Mouse (Mus musculus) left cerebral cortex, adult 18-20 months (tissue): ENCODE measurements around the gene Ak4. TPM values are rescaled to one million over a fixed set of nuclear protein-coding genes. Genes with fewer than 3 reads are reported as not detected.
A peak's percentile ranks its signal among the peaks of the same experiment; 100 is the strongest.
"Not testable (repeated sequence)": the region's sequence is repeated elsewhere in the genome, so short reads cannot be mapped to it uniquely, and the experiment has no call there.

Experiments used
- DNase-seq, 2 experiments: peaks; one replicate each; pipeline ENCODE4 v3.0.0; 2021 to 2022; ENCODE audit warnings: low spot score in 2 of 2, mixed read lengths in 1 of 2
- long read RNA-seq, 2 experiments: library from polyadenylated mRNA; stranded (forward); transcript quantifications; one replicate each; pipeline ENCODE4 v2.0.0; 2021
- total RNA-seq, 2 experiments: library from RNA; stranded (reverse); gene quantifications; 2 replicates each; pipeline ENCODE4 v1.2.3; 2021

Gene Ak4
- 10 to 100 TPM; 40.4 to 55.9 TPM for total RNA-seq
- long read RNA-seq, experiment 1, full-length matches to known transcripts, result 13 of 26 reads
- long read RNA-seq, experiment 1, partial matches to known transcripts, result 4 of 26 reads
- long read RNA-seq, experiment 1, other reads (novel, unspliced or antisense), result 9 of 26 reads
- long read RNA-seq, experiment 2, full-length matches to known transcripts, result 2 of 9 reads
- long read RNA-seq, experiment 2, partial matches to known transcripts, result 5 of 9 reads
- long read RNA-seq, experiment 2, other reads (novel, unspliced or antisense), result 2 of 9 reads

DNA sequence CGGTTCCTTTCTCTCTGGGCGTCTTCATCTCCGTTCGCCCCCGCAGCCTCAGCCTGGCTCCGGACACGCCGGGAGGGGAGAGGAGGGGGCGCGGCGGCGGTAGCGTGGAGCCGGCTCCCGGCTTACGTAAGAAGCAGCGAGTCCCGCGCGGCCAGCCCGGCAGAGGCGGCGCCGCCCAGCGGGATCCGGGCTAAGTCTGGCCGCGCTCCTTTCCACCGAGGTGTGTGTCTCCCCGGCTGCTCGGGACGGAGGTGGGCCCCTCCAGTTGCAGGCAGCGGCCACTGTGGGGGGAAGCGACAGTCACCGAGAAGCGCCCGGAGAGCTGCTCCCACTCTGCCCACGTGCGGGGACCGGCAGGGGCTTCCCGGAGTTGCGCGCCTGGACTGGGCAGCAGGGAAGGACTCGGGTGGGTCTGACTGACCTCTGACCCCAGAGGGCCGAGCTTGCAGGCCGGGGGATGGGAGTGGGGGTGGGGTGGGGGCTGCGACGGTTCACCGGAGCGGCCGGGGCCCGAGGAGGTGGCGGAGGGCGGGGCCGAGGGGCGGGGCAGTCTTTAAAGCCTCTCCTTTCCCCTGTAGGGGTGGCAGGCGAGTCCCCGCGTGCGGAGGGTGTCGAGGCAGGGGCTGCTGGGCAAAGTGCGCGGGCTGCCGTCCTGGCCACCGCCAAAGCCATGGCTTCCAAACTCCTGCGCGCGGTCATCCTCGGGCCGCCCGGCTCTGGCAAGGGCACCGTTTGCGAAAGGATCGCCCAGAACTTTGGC, at the start of gene Ak4:
Gene Ak4 (plus strand): TSS at position 127 of the 760 bp plus-strand sequence.
- peak; percentile 70 to 76 for DNase-seq

- DNase-seq, result no peak
Measured at GRCm38 (mm10) chr4:101369738-101370275, 49.3 kb upstream of the Ak4 start.

DNA sequence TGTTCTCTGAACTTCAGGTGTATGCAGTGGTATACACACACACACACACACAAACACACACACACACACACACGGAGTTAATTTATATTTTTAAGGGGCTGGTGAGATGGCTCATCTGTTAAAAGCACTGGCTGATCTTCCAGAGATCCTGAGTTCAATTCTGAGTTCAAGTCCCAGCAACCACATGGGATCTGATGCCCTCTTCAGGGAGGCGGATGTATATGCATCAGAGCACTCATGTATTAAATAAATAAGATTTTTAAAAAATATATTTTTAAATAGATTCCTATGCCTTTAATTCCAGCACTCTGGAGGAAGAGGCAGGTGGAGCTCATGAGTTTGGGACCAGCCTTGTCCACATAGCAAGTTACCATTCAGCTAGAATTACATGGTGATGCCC, 46.8 kb upstream of the Ak4 start:
- no peak for DNase-seq

DNA sequence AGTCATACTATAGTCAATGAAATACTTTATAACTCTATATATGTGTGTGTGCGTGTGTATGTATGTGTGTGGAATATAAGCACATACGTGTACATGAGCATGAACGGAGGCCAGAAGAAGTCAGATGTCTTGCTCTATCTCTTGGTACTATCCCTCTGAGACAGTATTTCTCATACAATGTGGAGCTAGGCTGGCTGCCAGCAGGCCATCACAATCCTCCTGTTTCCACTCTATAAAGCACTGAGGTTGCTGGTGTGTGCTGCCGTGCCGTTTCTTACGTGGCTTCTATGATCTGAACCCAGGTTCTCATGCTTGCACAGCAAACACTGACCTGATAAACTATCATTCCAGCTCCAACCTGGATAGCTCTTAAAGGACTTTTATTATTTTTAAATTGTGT, 46.3 kb upstream of the Ak4 start:
- no peak for DNase-seq

GRCm38 (mm10) chr4:101374104-101374503, 45.0 kb upstream of the Ak4 start:
- DNase-seq, result no peak

DNA sequence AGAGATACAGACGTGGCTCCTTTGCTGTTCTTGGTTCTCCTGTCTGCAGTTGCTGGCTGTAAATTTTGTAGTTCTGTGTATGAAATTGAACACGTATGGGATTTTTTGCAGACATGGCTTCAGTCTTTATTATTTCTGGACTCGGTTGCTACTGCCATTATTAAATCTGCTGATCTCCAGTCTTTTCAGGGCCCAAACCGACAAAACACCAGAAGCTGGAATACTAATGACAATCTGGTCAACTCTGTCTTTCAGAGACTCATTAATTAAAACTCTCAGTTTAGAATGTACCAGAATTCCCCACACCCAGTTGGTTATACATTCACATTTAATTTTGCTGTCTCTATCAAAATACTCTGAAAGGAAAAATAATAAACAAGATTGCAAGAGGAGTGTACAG, 42.2 kb upstream of the Ak4 start:
- no peak for DNase-seq

DNA sequence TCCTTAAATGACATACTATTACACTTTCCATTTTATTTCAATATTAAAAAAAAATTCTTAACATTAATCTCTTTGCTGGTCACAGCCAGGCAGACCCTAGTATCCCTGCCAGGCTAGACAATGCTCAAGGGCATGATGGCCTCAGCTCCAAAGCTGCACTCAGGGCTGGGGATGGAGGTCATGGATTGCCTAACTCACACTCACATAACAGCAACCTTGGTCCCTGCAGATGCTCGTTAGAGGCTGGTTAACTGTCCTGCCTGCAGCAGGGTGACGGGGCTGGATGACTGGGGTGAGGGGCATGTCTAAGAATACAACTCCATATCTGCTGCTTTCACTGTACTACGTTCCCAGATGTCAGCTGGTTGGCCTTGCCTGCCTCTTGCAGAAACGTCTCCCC, 40.8 kb upstream of the Ak4 start:
- no peak for DNase-seq

DNA sequence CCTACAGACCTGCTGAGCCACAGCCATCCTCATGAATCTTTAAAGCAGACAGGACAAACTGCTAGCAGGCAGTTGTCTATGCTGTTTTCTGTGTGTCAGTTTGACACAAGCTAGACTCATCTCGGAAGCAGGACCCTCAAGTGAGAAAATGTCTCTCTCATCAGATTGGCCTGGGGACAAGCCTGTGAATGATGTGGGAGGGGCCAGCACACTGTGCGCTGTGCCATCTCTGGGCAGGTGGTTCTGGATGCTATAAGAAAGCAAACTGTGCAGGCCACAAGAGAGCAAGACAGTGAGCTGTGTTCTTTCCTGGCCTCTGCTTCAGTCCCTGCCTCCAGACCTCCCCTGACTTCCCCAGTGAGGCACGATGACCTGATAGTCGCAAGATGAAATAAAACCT, 40.3 kb upstream of the Ak4 start:
- no peak for DNase-seq

GRCm38 (mm10) chr4:101385002-101385401, 34.1 kb upstream of the Ak4 start:
- peak; percentile 15 to 36 for DNase-seq

GRCm38 (mm10) chr4:101388246-101388645, 30.8 kb upstream of the Ak4 start:
- DNase-seq, result no peak

DNA sequence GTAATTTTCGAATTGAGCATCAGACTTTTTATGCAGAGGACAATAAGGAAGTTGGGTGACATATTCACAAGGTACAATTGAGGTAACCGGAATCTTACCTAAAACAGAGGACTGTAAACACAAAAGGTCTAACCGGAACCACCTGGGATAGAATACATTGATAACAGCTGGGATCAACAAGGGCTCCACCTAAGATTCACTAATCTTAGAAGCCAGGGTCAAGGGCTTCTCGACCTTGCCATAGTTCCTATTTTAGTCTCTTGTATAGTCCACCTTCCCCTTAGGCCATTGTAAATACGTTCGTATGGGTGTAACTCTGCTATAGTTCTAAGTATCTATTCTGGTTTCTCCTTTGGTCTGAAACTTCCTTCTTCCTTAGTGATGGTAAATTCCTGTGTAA, 30.4 kb upstream of the Ak4 start:
- DNase-seq, result not testable (repeated sequence)

- peak in 1 of 2 experiments; percentile 39 for DNase-seq
Measured at GRCm38 (mm10) chr4:101392229-101392628, 26.8 kb upstream of the Ak4 start.

DNA sequence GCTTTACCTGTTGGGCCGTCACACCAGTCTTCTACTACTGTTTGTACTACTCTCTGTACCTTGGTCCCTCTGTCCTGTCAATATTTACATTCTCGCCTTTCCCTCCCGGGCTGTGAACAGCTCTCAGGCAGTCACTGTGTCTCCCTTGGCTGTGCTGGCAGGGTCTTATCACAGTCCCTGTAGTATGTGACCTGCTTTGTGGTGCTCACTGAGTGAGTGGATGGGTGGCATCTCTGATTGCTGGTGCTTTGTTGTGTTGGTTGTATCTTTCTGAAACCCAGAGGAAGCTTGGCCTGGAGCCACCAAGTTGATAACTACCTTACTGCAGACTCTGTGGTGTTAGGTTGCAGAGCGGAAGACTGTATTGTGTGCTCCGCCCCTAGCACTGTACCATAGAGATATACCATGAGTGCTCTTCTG, 25.8 kb upstream of the Ak4 start:
- no peak for DNase-seq

- no peak for DNase-seq
Measured at GRCm38 (mm10) chr4:101395021-101395533, 24.0 kb upstream of the Ak4 start.

- DNase-seq, result no peak
Measured at GRCm38 (mm10) chr4:101400025-101400594, 19.0 kb upstream of the Ak4 start.

DNA sequence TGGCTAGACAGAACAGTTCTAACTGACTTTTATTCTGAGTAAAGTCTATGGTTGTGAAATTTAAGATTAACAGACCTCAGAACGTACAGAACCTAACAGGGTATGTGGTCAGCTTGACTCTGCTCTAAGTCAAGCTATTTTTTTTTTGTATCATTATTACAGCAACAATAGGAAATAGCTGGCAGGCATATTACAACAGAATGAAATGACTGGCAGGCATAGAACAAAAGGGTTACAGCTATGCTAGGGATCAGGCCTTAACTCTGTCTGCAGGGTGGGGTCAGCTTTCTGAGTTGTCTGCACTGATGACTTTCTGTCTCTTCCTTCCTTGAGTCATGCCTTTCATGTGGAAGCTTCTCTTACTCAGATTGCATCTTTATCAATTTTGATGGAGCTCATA, 17.1 kb upstream of the Ak4 start:
- DNase-seq, result no peak

GRCm38 (mm10) chr4:101404863-101405262, 14.2 kb upstream of the Ak4 start:
- peak; percentile 30 to 38 for DNase-seq

GRCm38 (mm10) chr4:101406411-101407196, 12.5 kb upstream of the Ak4 start:
- no peak for DNase-seq

DNA sequence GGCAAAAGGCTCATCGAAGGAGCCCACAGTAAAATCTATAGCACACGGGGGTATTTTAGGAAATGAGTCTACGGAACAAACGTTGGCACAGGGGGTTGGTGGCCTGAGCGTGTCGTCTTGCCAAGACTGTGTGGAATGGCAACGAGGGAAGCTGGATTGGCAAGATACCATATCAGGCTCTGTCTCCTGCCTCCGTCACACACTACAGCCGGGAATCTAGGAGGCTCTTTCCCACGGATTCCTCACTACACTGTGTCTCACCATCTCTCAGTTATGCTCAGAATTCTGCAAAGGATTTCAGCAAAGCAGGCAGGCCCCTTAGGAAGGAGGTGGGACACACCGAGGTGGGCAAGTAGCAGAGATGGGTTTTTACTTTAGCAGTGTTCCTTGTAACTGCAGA, 2.1 kb upstream of the Ak4 start:
- peak in 1 of 2 experiments; percentile 31 for DNase-seq

- peak in 1 of 2 experiments; percentile 45 for DNase-seq
Measured at GRCm38 (mm10) chr4:101419911-101420880, 1.1 kb downstream of the Ak4 start.
